Mouse (Mus musculus) neural tube, embryonic 13.5 days (tissue): ENCODE measurements around the gene Mapk12. TPM values are rescaled to one million over a fixed set of nuclear protein-coding genes. Genes with fewer than 3 reads are reported as not detected.

Experiments used
- ATAC-seq: fragments of 200-750 bp; cut with Nextera tagmentation; 2 replicates; pipeline ENCODE4 v1.8.0; 2017; ENCODE audit warnings: low read depth, mild to moderate bottlenecking, moderate TSS enrichment, moderate library complexity
- H3K27ac ChIP-seq: fragments of 300-500 bp; sonication (generic); replicated peaks from 2 replicates; pipeline ENCODE4 v1.5.1; 2015; ENCODE audit warnings: moderate library complexity, mild to moderate bottlenecking, inconsistent platforms
- H3K27me3 ChIP-seq: fragments of 300-500 bp; sonication (generic); 2 replicates; pipeline ENCODE4 v1.6.1; 2015; ENCODE audit warnings: mild to moderate bottlenecking, inconsistent platforms
- H3K36me3 ChIP-seq: fragments of 300-500 bp; sonication (generic); 2 replicates; pipeline ENCODE4 v1.6.1; 2015; ENCODE audit warnings: mild to moderate bottlenecking, inconsistent platforms
- H3K4me1 ChIP-seq: fragments of 300-500 bp; sonication (generic); replicated peaks from 2 replicates; pipeline ENCODE4 v1.6.1; 2015; ENCODE audit warnings: inconsistent platforms
- H3K4me2 ChIP-seq: fragments of 300-500 bp; sonication (generic); 2 replicates; pipeline ENCODE4 v1.6.1; 2015; ENCODE audit warnings: inconsistent platforms, mild to moderate bottlenecking, moderate library complexity
- H3K4me3 ChIP-seq: fragments of 300-500 bp; sonication (generic); 2 replicates; pipeline ENCODE4 v1.5.1; 2015; ENCODE audit warnings: mild to moderate bottlenecking, inconsistent platforms
- H3K9ac ChIP-seq: fragments of 300-500 bp; sonication (generic); 2 replicates; pipeline ENCODE4 v1.6.1; 2015; ENCODE audit warnings: moderate library complexity, mild to moderate bottlenecking, inconsistent platforms
- H3K9me3 ChIP-seq: fragments of 300-500 bp; sonication (generic); 2 replicates; pipeline ENCODE4 v1.6.1; 2016; ENCODE audit warnings: inconsistent platforms
- WGBS: fragments of 180-500 bp; shearing (Covaris S2); methylation state at CpG from one replicate; pipeline ENCODE4 v1.1.7; 2015; 5-methylcytosine and 5-hydroxymethylcytosine counted together
- polyA plus RNA-seq: library from polyadenylated mRNA; unstranded; fragments of >200 nt; fragmentation: Nextera tagmentation; extraction: Ambion mirVana; gene quantifications from 2 replicates; pipeline ENCODE4 v1.2.1, GENCODE M21; 2015

Gene Mapk12
- polyA plus RNA-seq, 1 experiment from 2014 or later, result 7.0 TPM

DNA sequence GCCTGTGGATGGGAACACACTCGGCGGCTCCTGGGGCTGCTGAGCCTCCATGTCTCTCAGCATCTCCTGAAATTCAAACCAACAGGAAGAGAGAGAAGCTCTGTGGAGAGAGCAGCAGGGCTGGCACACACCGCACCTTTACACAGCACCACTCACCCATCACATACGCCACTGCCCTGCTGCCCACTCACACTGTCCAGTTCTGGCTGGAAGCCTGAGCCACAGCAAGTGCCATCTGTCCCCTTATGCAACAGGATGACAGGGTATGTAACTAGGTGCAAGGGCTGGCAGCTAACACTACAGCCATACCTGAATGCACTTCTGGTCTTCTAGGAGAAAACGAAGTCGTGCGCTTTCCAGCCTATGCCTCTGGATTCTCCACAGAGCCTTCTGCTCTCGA is 36.1 kb downstream of the Mapk12 start:
- Histone ChIP-seq H3K27me3 (no peaks in the 10 kb centered on the region), H3K4me1 (no peaks in the 10 kb centered on the region), H3K27ac (no peak overlapping the region), H3K4me3 (no peak overlapping the region), H3K36me3 (peaks cover 100% of the 10 kb centered on the region), H3K4me2 (no peak overlapping the region), H3K9ac (no peak overlapping the region), H3K9me3 (no peaks in the 10 kb centered on the region)
- WGBS, result 95% methylated on average over 8 of the region's 8 CpGs
- ATAC-seq, result no peak

DNA sequence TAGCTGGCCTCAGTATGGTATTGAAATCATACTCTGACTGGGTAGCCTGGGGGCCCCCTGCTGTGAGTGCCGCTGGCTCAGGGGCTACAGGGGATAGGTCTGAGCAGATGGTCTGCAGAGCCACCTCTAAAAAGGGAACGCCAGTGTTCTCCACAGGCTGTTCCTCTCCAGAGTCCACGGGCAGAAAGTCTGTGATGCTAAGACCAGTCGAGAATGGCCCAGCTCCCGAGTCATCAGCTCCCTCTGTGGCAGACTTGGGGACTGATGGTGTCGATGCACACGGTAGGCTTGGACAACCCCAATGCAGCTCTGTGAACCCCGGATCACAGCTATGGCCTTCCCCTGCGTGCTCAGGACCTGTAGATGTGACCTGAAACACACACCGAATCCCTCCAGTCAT is 36.6 kb downstream of the Mapk12 start:
- peaks cover 100% of the 10 kb centered on the region for H3K36me3 ChIP-seq
- no peak overlapping the region for H3K27ac ChIP-seq
- no peaks in the 10 kb centered on the region for H3K27me3 ChIP-seq
- no peaks in the 10 kb centered on the region for H3K4me1 ChIP-seq
- no peaks in the 10 kb centered on the region for H3K9me3 ChIP-seq
- no peak overlapping the region for H3K4me2 ChIP-seq
- no peak for ATAC-seq
- H3K9ac ChIP-seq, result no peak overlapping the region
- no peak overlapping the region for H3K4me3 ChIP-seq
- 85% methylated on average over 10 of the region's 10 CpGs for WGBS

DNA sequence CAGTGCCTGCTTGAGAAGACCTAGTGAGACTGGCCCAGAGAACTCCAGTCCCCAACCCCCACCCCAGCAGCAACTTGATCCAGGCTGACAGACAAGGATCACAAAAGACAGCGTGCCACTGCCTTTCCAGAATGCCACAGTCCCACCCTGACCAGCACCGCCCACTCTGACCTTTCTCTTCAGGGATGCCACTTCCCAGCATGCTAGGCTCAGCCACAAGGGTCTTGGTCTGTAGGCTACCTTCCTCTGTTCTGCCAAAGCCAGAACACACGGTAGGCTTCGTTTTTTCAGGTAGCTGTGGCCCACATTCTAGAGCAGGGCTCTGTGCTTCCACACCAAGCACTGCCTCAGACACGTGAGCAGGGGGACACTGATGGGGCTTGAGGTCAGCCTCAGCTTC is 37.9 kb downstream of the Mapk12 start:
- H3K27ac ChIP-seq, result no peak overlapping the region

GRCm38 (mm10) chr15:89100823-89101222 is 39.7 kb downstream of the Mapk12 start:
- 90% methylated on average over 12 of the region's 12 CpGs for WGBS
- Histone ChIP-seq H3K27ac (no peak overlapping the region), H3K4me3 (no peak overlapping the region), H3K9ac (no peak overlapping the region), H3K36me3 (peaks cover 100% of the 10 kb centered on the region), H3K9me3 (no peaks in the 10 kb centered on the region), H3K4me1 (no peaks in the 10 kb centered on the region), H3K27me3 (no peaks in the 10 kb centered on the region), H3K4me2 (no peak overlapping the region)
- ATAC-seq, result no peak

More for the DNA sequence above, 37.9 kb downstream of the Mapk12 start:
- 85% methylated on average over 5 of the region's 5 CpGs for WGBS
- Histone ChIP-seq H3K9me3 (no peaks in the 10 kb centered on the region), H3K4me3 (no peak overlapping the region), H3K4me2 (no peak overlapping the region), H3K4me1 (no peaks in the 10 kb centered on the region), H3K9ac (no peak overlapping the region), H3K27me3 (no peaks in the 10 kb centered on the region), H3K36me3 (peaks cover 100% of the 10 kb centered on the region)
- ATAC-seq, result no peak

DNA sequence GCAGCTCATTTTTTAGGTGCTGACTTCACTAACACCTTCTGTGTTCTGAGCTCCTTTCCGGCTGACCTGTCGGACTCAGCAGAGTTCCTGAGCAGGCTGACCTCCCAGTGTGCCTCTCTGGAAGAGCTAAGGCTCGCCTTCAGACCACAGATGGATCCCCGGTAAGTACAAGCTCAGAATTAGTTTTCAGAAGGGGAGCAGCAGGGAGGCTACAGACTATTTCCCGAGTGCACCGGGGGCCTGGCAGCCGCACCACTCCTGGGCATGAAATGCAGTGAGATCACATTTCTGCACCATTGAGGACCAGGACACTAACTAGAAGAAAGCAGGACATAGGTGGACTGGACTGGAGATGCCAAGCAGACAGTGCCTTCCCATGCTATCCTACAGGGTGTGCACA is 41.9 kb downstream of the Mapk12 start:
- WGBS, result 88% methylated on average over 7 of the region's 7 CpGs
- H3K4me1 ChIP-seq, result no peaks in the 10 kb centered on the region

DNA sequence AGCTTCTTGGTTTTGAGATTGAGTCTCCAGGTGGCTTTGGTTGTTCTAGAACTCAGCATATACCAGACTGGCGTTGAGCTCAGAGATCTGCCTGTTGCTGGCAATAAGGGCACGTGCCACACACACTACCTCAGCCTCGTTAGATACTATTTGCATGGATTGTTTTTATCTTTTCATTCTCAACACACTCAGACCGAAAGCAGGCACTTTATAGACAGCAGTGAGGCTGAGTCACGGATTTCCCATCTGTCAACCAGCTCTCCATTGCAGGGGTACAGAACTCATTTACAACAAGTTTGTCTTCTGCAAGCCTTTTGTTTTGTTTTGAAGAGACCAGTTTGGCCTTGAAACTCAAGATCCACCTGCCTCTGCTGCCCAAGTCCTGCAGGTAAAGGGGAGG is 43.1 kb downstream of the Mapk12 start:
- Histone ChIP-seq H3K4me2 (no peak overlapping the region), H3K27ac (no peak overlapping the region), H3K36me3 (peaks cover 100% of the 10 kb centered on the region), H3K27me3 (no peaks in the 10 kb centered on the region), H3K9ac (no peak overlapping the region), H3K4me1 (no peaks in the 10 kb centered on the region), H3K9me3 (no peaks in the 10 kb centered on the region), H3K4me3 (no peak overlapping the region)
- no peak for ATAC-seq
- WGBS, result 93% methylated on average over 5 of the region's 5 CpGs

More for the DNA sequence above, 41.9 kb downstream of the Mapk12 start:
- H3K4me3 ChIP-seq, result no peak overlapping the region
- H3K9ac ChIP-seq, result no peak overlapping the region
- peaks cover 100% of the 10 kb centered on the region for H3K36me3 ChIP-seq
- H3K4me2 ChIP-seq, result no peak overlapping the region
- H3K9me3 ChIP-seq, result no peaks in the 10 kb centered on the region
- no peaks in the 10 kb centered on the region for H3K27me3 ChIP-seq
- no peak overlapping the region for H3K27ac ChIP-seq
- ATAC-seq, result no peak

DNA sequence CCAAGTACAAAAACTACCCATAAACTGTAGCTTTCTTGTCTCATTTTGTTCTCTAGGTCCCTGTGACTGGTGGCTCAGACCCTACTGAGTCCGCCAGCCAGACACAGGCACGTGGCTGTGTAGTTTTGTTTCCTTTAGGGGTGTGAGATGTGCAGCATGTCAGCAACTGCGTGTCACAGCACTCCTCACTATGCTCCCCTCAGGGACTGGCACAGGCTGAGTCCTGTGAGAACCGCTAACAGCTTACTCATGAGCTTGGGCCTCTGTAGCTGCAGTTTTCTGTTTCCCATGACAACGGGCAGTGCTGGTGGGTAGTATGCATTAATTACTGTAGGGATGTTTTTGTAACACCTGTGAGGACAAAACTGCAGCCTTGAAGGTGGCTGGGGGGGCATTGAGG is 48.3 kb downstream of the Mapk12 start:
- no peak for ATAC-seq
- peaks cover 63% of the 10 kb centered on the region for H3K36me3 ChIP-seq
- H3K4me3 ChIP-seq, result no peak overlapping the region
- WGBS, result 84% methylated on average over 5 of the region's 5 CpGs
- no peak overlapping the region for H3K9ac ChIP-seq
- H3K27me3 ChIP-seq, result no peaks in the 10 kb centered on the region
- peaks cover 24% of the 10 kb centered on the region for H3K4me1 ChIP-seq
- H3K27ac ChIP-seq, result no peak overlapping the region
- H3K4me2 ChIP-seq, result no peak overlapping the region
- H3K9me3 ChIP-seq, result no peaks in the 10 kb centered on the region

- Histone ChIP-seq H3K27ac (no peak overlapping the region), H3K36me3 (peaks cover 62% of the 10 kb centered on the region), H3K27me3 (no peaks in the 10 kb centered on the region), H3K4me2 (peak overlapping the region; percentile 88), H3K4me3 (no peak overlapping the region; the same call in 1 of the 2 replicates), H3K9ac (peak overlapping the region; percentile 98), H3K4me1 (peaks cover 24% of the 10 kb centered on the region), H3K9me3 (no peaks in the 10 kb centered on the region)
- no peak for ATAC-seq
- WGBS, result 82% methylated on average over 4 of the region's 4 CpGs
Measured at GRCm38 (mm10) chr15:89090662-89091061, 49.8 kb downstream of the Mapk12 start.

DNA sequence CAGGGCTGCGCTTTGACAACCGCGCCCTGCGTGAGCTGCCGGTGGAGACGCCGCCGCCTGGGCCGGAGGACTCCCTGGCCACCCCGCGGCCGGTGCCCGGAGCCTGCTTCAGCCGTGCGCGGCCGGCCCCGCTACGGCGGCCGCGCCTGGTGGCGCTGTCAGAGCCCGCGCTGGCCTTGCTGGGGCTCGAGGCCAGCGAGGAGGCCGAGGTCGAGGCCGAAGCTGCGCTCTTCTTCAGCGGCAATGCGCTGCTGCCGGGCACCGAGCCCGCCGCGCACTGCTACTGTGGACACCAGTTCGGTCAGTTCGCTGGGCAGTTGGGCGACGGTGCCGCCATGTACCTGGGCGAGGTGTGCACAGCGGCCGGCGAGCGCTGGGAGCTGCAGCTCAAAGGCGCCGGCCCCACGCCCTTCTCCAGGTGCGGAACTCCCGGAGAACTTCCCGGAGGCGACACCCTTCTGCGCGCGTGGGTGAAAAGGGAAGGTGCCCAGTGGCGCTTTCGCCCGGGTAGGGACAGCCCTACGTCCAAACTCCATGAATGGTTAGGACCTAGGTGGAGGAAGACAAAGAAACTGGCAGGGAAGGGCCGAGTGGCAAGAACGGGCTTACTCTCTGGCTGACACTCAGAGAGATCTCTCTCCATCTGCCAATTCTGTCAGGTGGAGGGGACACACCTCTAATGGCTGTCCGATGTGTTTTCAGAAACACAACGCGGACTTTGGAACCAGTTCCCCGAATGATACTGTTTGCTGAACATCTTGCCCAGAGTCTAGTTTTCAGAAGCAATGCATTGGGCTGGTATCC is 51.1 kb downstream of the Mapk12 start:
- peak overlapping the region; percentile 97 for H3K4me3 ChIP-seq
- peaks cover 62% of the 10 kb centered on the region for H3K36me3 ChIP-seq
- WGBS, result 4% methylated on average over 64 of the region's 68 CpGs
- peak overlapping the region; percentile 98 for H3K9ac ChIP-seq
- H3K27ac ChIP-seq, result peak overlapping the region; percentile 82
- H3K9me3 ChIP-seq, result no peaks in the 10 kb centered on the region
- peak; percentile 75 for ATAC-seq
- H3K27me3 ChIP-seq, result no peaks in the 10 kb centered on the region
- peaks cover 24% of the 10 kb centered on the region for H3K4me1 ChIP-seq
- H3K4me2 ChIP-seq, result peak overlapping the region; percentile 88

DNA sequence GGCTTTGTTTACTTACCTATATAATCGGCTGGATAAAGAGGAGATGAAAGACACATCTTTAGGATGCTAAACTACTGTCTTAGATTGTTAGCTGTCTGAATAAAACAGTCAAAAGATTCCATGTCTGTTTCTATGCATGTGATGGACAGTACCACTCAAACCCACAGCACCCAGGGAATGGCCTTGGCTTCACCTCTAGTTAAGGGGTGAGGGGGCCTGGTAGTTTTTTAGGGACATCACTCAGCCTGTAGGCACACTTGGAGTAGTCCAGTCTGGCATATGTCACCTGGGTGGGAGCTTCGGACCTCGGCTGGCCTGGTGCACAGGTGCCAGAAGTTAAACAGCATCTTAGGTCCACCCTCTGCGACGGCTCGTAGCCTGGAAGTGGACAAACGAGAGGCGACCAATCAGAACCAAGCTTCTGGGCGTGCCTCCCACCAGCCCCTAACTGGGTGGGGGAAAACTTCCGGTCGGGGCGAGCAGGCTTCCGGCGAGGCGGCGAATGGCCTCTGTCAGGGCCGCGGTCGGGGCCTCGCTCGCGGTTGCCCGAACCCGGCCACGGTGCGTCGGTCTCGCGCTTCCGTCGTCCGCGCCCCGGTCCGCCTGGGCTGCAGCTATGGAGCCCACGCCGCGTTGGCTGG is 51.8 kb downstream of the Mapk12 start, which contains the start of gene Selenoo:
Selenoo (plus strand) TSS at position 478 of the 641 bp plus-strand sequence.
- H3K9me3 ChIP-seq, result no peaks in the 10 kb centered on the region
- peak within 1 kb of the TSS; percentile 97 for H3K4me3 ChIP-seq
- ATAC-seq, result peak; percentile 91
- 3% methylated on average over 38 of the region's 38 CpGs for WGBS
- H3K36me3 ChIP-seq, result peaks cover 62% of the 10 kb centered on the region
- H3K4me2 ChIP-seq, result peak within 1 kb of the TSS; percentile 88
- no peaks in the 10 kb centered on the region for H3K27me3 ChIP-seq
- peaks cover 24% of the 10 kb centered on the region for H3K4me1 ChIP-seq
- peak within 1 kb of the TSS; percentile 98 for H3K9ac ChIP-seq
- H3K27ac ChIP-seq, result peak within 1 kb of the TSS; percentile 82

GRCm38 (mm10) chr15:89084826-89085225 is 55.7 kb downstream of the Mapk12 start:
- Histone ChIP-seq H3K9me3 (no peaks in the 10 kb centered on the region), H3K9ac (no peak overlapping the region), H3K4me1 (peaks cover 13% of the 10 kb centered on the region), H3K27ac (no peak overlapping the region), H3K4me2 (no peak overlapping the region), H3K36me3 (peaks cover 68% of the 10 kb centered on the region), H3K4me3 (no peak overlapping the region), H3K27me3 (no peaks in the 10 kb centered on the region)
- no peak for ATAC-seq
- 98% methylated on average over 2 of the region's 2 CpGs for WGBS

DNA sequence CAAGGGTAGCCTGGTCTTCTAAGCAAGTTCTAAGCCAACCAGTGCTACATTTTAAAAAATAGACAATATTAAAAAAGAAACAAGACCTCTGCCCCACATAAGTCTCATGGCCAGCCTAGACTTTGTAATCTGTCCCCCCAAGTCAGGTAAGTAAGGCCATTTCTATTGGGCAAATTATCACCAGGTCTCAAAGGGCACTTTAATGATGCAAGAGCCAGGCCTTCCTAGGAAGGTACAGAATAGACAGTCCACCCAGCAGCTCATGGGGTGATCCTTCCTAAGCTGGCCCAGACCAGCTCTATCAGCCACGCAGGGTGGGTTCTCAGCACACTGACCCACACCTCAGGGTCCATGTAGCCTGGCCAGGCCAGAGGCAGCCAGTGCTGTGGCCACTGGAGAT is 56.6 kb downstream of the Mapk12 start:
- no peak for ATAC-seq
- Histone ChIP-seq H3K9me3 (no peaks in the 10 kb centered on the region), H3K4me3 (no peak overlapping the region), H3K36me3 (peaks cover 68% of the 10 kb centered on the region), H3K27me3 (no peaks in the 10 kb centered on the region), H3K9ac (no peak overlapping the region), H3K4me1 (peaks cover 13% of the 10 kb centered on the region), H3K27ac (no peak overlapping the region), H3K4me2 (no peak overlapping the region)
- WGBS, result 92% methylated on average over 1 of the region's 1 CpGs
